Mouse (Mus musculus): ENCODE results near the gene Gm10382. TPM values are rescaled to one million over a fixed set of nuclear protein-coding genes. Genes with fewer than 3 reads are reported as not detected.
A peak's percentile ranks its signal among the peaks of the same experiment; 100 is the strongest.
"Not testable (repeated sequence)": the region's sequence is repeated elsewhere in the genome, so short reads cannot be mapped to it uniquely, and the experiment has no call there.

Gm10382 gene
- total RNA-seq, 2 experiments from 2014 or later, result 0.28 to 0.48 TPM

DNA sequence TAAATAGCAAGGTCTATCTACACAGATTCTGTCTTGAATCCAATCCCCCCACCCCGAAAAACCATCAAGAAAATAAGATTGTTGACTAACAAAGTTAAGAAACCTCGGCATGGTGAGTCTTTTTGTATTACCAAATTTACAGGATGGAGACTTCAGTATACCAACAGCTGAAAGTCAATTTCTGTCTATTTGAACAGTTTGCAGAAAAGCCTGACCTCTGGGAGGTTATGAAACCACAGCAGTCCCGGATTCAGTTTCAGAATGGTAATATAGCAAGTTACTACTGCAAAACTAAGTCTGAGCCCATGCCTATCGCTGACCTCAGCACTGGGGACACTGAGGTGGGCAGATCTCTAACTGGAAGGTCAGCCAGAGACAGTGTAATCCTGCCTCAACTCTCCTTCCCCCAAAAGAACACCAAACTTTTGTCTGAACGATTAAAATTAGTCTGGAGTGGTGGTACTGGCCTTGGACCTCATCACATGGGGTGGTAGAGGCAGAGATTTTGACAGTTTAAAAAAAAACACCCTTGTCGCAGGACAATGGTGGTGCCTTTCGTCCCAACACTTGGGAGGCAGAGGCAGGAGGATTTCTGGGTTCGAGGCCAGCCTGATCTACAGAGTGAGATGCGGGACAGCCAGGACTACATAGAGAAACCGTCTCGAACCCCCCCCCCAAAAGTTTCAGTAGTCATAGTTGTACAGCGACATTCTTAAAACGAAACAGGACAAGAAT lies 597 bp upstream of the Gm10382 start:
- no peak for TF ChIP-seq CTCF (IDR thresholded peaks at IDR 0.05)
- H3K27ac ChIP-seq, result peak overlapping the region; percentile 100
- no peak for DNase-seq (ENCODE audit: extremely low spot score in 1 of 2, low spot score in 2 of 2)
- peak overlapping the region; percentile 98 for H3K4me3 ChIP-seq
- intact Hi-C loops (cut with DNase I), result loop anchor here (1.0 kb wide), 1 partner anchor 17 kb away; no protein-coding TSS in a partner anchor

GRCm38 (mm10) chr5:125389579-125390441 lies 688 bp downstream of the Gm10382 start, which contains the start of gene Ubc:
Ubc (minus strand) TSS chr5:125390202.
- Histone ChIP-seq H3K4me3 (peak within 1 kb of the TSS; percentile 98), H3K27ac (peak within 1 kb of the TSS; percentile 100)
- intact Hi-C loops (cut with DNase I), result loop anchor here (1.0 kb wide), 1 partner anchor 15 kb away; no protein-coding TSS in a partner anchor
- peak; percentile 81 to 82 for DNase-seq (ENCODE audit: extremely low spot score in 1 of 2, low spot score in 2 of 2)
- no peak for TF ChIP-seq CTCF (IDR thresholded peaks at IDR 0.05)

DNA sequence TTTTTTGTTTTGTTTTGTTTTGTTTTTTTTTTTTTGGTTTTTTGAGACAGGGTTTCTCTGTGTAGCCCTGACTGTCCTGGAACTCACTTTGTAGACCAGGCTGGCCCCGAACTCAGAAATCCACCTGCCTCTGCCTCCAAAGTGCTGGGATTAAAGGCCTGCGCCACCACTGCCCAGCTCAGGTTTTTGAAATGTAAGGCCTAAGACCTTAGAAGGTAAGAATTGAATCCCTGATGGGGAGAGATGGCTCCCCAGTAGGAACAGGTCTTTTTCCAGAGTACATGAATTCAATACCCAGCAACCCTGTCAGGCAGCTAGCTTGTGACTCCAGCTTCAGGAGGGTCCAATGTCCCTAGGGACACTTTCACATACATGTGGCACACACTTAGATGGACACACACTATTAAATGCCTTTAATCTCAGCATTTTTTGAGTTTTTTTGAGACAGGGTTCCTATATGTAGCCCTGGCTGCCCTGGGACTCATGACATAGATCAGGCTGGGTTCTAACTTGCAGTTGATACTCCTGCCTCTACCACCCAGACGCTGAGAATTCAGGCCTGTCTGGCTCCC lies 1.9 kb downstream of the Gm10382 start:
- no peak for DNase-seq (ENCODE audit: extremely low spot score in 1 of 2, low spot score in 2 of 2)
- intact Hi-C loops (cut with DNase I), result no loop called here
- peak overlapping the region; percentile 100 for H3K27ac ChIP-seq

GRCm38 (mm10) chr5:125391609-125392008 lies 2.5 kb downstream of the Gm10382 start:
- DNase-seq (ENCODE audit: extremely low spot score in 1 of 2, low spot score in 2 of 2), result peak; percentile 74 to 81
- TF ChIP-seq CTCF (IDR thresholded peaks at IDR 0.05), result no peak
- no peak overlapping the region for H3K4me3 ChIP-seq
- intact Hi-C loops (cut with DNase I), result no loop called here
- H3K27ac ChIP-seq, result peak overlapping the region; percentile 100

More for the DNA sequence above, 1.9 kb downstream of the Gm10382 start:
- H3K4me3 ChIP-seq, result no peak overlapping the region
- no peak for TF ChIP-seq CTCF (IDR thresholded peaks at IDR 0.05)

GRCm38 (mm10) chr5:125392176-125392575 lies 3.1 kb downstream of the Gm10382 start:
- DNase-seq (ENCODE audit: extremely low spot score in 1 of 2, low spot score in 2 of 2); intact Hi-C loops (cut with DNase I); H3K4me3 ChIP-seq: not testable (repeated sequence)
- peak overlapping the region; percentile 100 for H3K27ac ChIP-seq

DNA sequence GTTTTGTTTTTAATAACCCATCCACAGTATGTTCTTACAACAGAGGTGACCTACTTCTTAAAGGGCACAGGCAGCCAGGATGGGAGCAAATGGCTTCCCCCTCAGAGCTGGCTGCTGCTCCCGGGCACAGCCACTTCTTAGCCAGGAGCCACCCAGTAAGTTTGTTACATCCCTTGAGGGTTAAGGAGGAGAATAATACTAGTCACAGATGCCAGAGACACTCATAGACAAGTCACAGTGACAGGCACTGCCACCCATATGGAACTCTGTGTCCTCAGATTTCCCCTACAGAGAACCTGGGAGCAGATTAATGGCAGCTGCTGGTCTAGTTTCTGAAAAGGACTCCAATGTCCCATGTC lies 3.5 kb downstream of the Gm10382 start:
- Histone ChIP-seq H3K4me3 (no peak overlapping the region), H3K27ac (peak overlapping the region; percentile 100)
- TF ChIP-seq CTCF (IDR thresholded peaks at IDR 0.05), result no peak
- DNase-seq (ENCODE audit: extremely low spot score in 1 of 2, low spot score in 2 of 2), result no peak
- intact Hi-C loops (cut with DNase I), result no loop called here

- TF ChIP-seq CTCF (IDR thresholded peaks at IDR 0.05), result no peak
- peak overlapping the region; percentile 41 for H3K4me3 ChIP-seq
- intact Hi-C loops (cut with DNase I), result loop anchor here (1.0 kb wide), 1 partner anchor 12 kb away; no protein-coding TSS in a partner anchor
These were observed 4.0 kb downstream of the Gm10382 start for GRCm38 (mm10) chr5:125392977-125393621.

DNA sequence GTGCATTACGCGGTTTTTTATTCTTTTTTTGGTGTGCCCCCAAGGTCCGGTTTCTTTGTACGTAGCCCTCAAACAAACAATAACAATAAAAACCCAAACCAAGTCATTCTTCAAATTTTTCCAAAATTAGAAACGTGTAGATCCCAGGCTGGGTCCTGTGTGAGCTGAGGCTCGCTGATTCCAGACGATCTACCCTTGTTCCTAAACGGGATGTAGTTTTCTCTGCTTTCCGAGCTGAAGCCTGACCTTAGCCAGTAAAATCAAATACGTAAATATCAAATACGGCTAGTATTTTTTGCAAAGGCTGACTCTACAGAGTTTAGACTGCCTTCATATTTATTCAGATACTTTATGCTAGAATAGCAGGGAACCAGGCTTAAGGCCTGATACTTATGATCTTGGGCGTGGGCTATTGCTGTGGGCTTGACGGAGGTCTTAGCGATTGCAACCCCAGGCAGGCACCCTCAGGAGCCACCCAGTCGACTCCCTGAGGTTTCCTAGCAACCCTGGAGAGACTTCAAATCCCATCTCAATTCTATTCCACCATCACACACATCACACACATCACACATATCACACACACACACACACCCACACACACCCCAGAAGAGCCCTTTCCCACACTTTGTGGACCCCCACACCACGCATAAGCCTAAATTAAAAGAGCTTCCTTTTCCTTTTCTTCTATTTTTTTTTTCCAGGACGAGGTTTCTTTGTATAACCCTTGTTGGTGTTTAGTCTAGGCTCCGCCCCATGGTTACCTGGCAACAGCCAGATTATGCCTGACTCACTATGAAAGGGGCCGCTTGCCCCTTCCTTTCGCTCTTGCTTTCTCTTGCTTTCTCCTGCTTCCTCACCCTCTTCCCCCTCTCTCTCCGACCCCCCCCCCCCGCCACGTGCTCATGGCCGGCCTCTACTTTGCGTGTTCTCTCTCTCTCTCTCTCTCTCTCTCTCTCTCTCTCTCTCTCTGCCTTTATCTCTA lies 4.8 kb downstream of the Gm10382 start:
- TF ChIP-seq CTCF (IDR thresholded peaks at IDR 0.05), result no peak
- intact Hi-C loops (cut with DNase I), result loop anchor here (1.0 kb wide), 1 partner anchor 11 kb away; no protein-coding TSS in a partner anchor
- DNase-seq (ENCODE audit: extremely low spot score in 1 of 2, low spot score in 2 of 2), result peak; percentile 60 to 68
- Histone ChIP-seq H3K27ac (peak overlapping the region; percentile 100), H3K4me3 (peak overlapping the region; percentile 41)

More at GRCm38 (mm10) chr5:125392977-125393621, 4.0 kb downstream of the Gm10382 start:
- peak; percentile 95 to 96 for DNase-seq (ENCODE audit: extremely low spot score in 1 of 2, low spot score in 2 of 2)
- peak overlapping the region; percentile 100 for H3K27ac ChIP-seq

DNA sequence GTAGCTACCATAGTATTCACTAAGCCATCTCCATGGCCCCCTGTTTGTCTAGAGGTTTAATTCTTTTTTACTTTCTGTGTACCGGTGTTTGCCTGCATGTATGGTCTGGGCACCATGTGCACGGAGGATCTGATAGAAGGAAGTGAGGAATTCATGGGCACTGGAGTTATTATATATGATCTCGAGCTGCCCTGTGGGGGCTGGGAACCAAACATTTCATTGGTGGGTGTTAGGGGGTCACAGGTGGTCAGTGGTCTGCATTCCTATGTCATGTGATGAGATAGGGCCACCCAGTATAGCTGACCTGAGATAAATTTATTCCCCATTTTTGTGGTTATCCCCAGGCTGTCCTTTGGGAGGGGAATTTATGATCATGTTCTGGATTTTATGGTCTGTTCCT lies 5.9 kb downstream of the Gm10382 start:
- DNase-seq (ENCODE audit: extremely low spot score in 1 of 2, low spot score in 2 of 2), result no peak
- Histone ChIP-seq H3K27ac (peak overlapping the region; percentile 100), H3K4me3 (no peak overlapping the region)
- no peak for TF ChIP-seq CTCF (IDR thresholded peaks at IDR 0.05)
- intact Hi-C loops (cut with DNase I), result no loop called here

GRCm38 (mm10) chr5:125400903-125401302 lies 11.8 kb downstream of the Gm10382 start:
- DNase-seq (ENCODE audit: extremely low spot score in 1 of 2, low spot score in 2 of 2), result no peak
- intact Hi-C loops (cut with DNase I), result no loop called here
- no peak overlapping the region for H3K27ac ChIP-seq
- H3K4me3 ChIP-seq, result no peak overlapping the region
- no peak; the same call in 1 of the 2 replicates for TF ChIP-seq CTCF (IDR thresholded peaks at IDR 0.05)

Data from left cerebral cortex, adult 2 months (tissue).